Mouse (Mus musculus): ENCODE measurements around the gene Tmbim6. TPM values are rescaled to one million over a fixed set of nuclear protein-coding genes. Genes with fewer than 3 reads are reported as not detected.

Gene Tmbim6
- polyA plus RNA-seq, 1 experiment = 434 TPM

GRCm38 (mm10) chr15:99455415-99455814 is 62.7 kb downstream of the Tmbim6 start:
- H3K4me1 ChIP-seq (ENCODE audit: control insufficient read depth, insufficient read depth, insufficient read length) = peaks cover 4% of the 10 kb centered on the region; the same call in 1 of the 2 replicates

GRCm38 (mm10) chr15:99456338-99456962 is 63.8 kb downstream of the Tmbim6 start:
- Histone ChIP-seq H3K36me3 (ENCODE audit: control insufficient read depth, insufficient read depth, low read length) (no peaks in the 10 kb centered on the region), H3K27me3 (ENCODE audit: control insufficient read depth, insufficient read depth, low read length) (no peaks in the 10 kb centered on the region), H3K27ac (ENCODE audit: insufficient read depth, low read length) (no peak overlapping the region; the same call in 1 of the 2 replicates), H3K4me3 (ENCODE audit: extremely low read depth, insufficient read depth, insufficient read length) (peak overlapping the region; percentile 73; the same call in 1 of the 2 replicates), H3K4me1 (ENCODE audit: control insufficient read depth, insufficient read depth, insufficient read length) (peaks cover 4% of the 10 kb centered on the region; the same call in 1 of the 2 replicates)
- WGBS = 40% methylated on average over 7 of the region's 7 CpGs
- no peak for DNase-seq (ENCODE audit: low read depth in 1 of 2, low spot score in 2 of 2)
- TF ChIP-seq POLR2A (IDR thresholded peaks at IDR 0.05; ENCODE audit: low read depth, low read length) = no peak

More at GRCm38 (mm10) chr15:99455415-99455814, 62.7 kb downstream of the Tmbim6 start:
- no peak for DNase-seq (ENCODE audit: low read depth in 1 of 2, low spot score in 2 of 2)
- Histone ChIP-seq H3K27me3 (ENCODE audit: control insufficient read depth, insufficient read depth, low read length) (no peaks in the 10 kb centered on the region), H3K4me3 (ENCODE audit: extremely low read depth, insufficient read depth, insufficient read length) (no peak overlapping the region), H3K36me3 (ENCODE audit: control insufficient read depth, insufficient read depth, low read length) (no peaks in the 10 kb centered on the region), H3K27ac (ENCODE audit: insufficient read depth, low read length) (no peak overlapping the region)
- WGBS = 92% methylated on average over 3 of the region's 3 CpGs
- TF ChIP-seq CTCF (IDR thresholded peaks at IDR 0.05; ENCODE audit: extremely low read depth, insufficient read depth, insufficient read length, insufficient replicate concordance) (no peak), POLR2A (IDR thresholded peaks at IDR 0.05; ENCODE audit: low read depth, low read length) (no peak)

- Histone ChIP-seq H3K4me1 (ENCODE audit: control insufficient read depth, insufficient read depth, insufficient read length) (peaks cover 4% of the 10 kb centered on the region; the same call in 1 of the 2 replicates), H3K27me3 (ENCODE audit: control insufficient read depth, insufficient read depth, low read length) (no peaks in the 10 kb centered on the region), H3K36me3 (ENCODE audit: control insufficient read depth, insufficient read depth, low read length) (no peaks in the 10 kb centered on the region), H3K27ac (ENCODE audit: insufficient read depth, low read length) (no peak overlapping the region; the same call in 1 of the 2 replicates), H3K4me3 (ENCODE audit: extremely low read depth, insufficient read depth, insufficient read length) (peak overlapping the region; percentile 73)
- TF ChIP-seq CTCF (IDR thresholded peaks at IDR 0.05; ENCODE audit: extremely low read depth, insufficient read depth, insufficient read length, insufficient replicate concordance) (no peak), POLR2A (IDR thresholded peaks at IDR 0.05; ENCODE audit: low read depth, low read length) (no peak)
- peak in 1 of 2 experiments; percentile 27 for DNase-seq (ENCODE audit: low read depth in 1 of 2, low spot score in 2 of 2)
- WGBS = 2% methylated on average over 42 of the region's 43 CpGs
Measured at GRCm38 (mm10) chr15:99456963-99457605, 64.4 kb downstream of the Tmbim6 start.

GRCm38 (mm10) chr15:99457606-99458401 is 65.1 kb downstream of the Tmbim6 start, which contains the start of gene Nckap5l:
Nckap5l (minus strand) TSS chr15:99457748.
- no peaks in the 10 kb centered on the region for H3K27me3 ChIP-seq (ENCODE audit: control insufficient read depth, insufficient read depth, low read length)
- peak within 1 kb of the TSS; percentile 71 for H3K27ac ChIP-seq (ENCODE audit: insufficient read depth, low read length)

More at GRCm38 (mm10) chr15:99457606-99458401, 65.1 kb downstream of the Tmbim6 start, which contains the start of gene Nckap5l:
- TF ChIP-seq CTCF (IDR thresholded peaks at IDR 0.05; ENCODE audit: extremely low read depth, insufficient read depth, insufficient read length, insufficient replicate concordance) = no peak
- no peak for TF ChIP-seq POLR2A (IDR thresholded peaks at IDR 0.05; ENCODE audit: low read depth, low read length)
- peak; percentile 72 to 84 for DNase-seq (ENCODE audit: low read depth in 1 of 2, low spot score in 2 of 2)
- peak within 1 kb of the TSS; percentile 73 for H3K4me3 ChIP-seq (ENCODE audit: extremely low read depth, insufficient read depth, insufficient read length)
- no peaks in the 10 kb centered on the region for H3K36me3 ChIP-seq (ENCODE audit: control insufficient read depth, insufficient read depth, low read length)
- peaks cover 4% of the 10 kb centered on the region; the same call in 1 of the 2 replicates for H3K4me1 ChIP-seq (ENCODE audit: control insufficient read depth, insufficient read depth, insufficient read length)
- under 1% methylated on average over 45 of the region's 45 CpGs for WGBS

Other genes with a start within 250 kb of the Tmbim6 start
- gene Kcnh3, start 168.0 kb upstream of the Tmbim6 start, polyA plus RNA-seq (2012; rRNA removed) = 3.5 and 3.7 TPM in 2 replicates
- 48.5 and 63.1 TPM in 2 replicates for gene Mcrs1, start 140.9 kb upstream of the Tmbim6 start, polyA plus RNA-seq (2012; rRNA removed)
- 27.1 and 31.4 TPM in 2 replicates for gene Prpf40b, start 97.8 kb upstream of the Tmbim6 start, polyA plus RNA-seq (2012; rRNA removed)
- 0.02 and 0.05 TPM in 2 replicates for gene Fam186b, start 97.0 kb upstream of the Tmbim6 start, polyA plus RNA-seq (2012; rRNA removed)
- gene Fmnl3, start 22.4 kb upstream of the Tmbim6 start, polyA plus RNA-seq (2012; rRNA removed) = 25.6 and 30.8 TPM in 2 replicates
- 10.9 and 11.5 TPM in 2 replicates for gene Nckap5l, start 64.9 kb downstream of the Tmbim6 start, polyA plus RNA-seq (2012; rRNA removed)
- 5.1 and 7.4 TPM in 2 replicates for gene Bcdin3d, start 81.8 kb downstream of the Tmbim6 start, polyA plus RNA-seq (2012; rRNA removed)
- gene Faim2, start 135.3 kb downstream of the Tmbim6 start, polyA plus RNA-seq (2012; rRNA removed) = 0.06 TPM in 1 of 2 replicates, not detected in the other
- 0.05 and 0.08 TPM in 2 replicates for gene Aqp2, start 186.2 kb downstream of the Tmbim6 start, polyA plus RNA-seq (2012; rRNA removed)
- 0.27 and 0.74 TPM in 2 replicates for gene Aqp5, start 197.9 kb downstream of the Tmbim6 start, polyA plus RNA-seq (2012; rRNA removed)
- not detected in 2 replicates for gene Aqp6, start 208.5 kb downstream of the Tmbim6 start, polyA plus RNA-seq (2012; rRNA removed)

Data from spleen, adult 2 months (tissue).